Mouse (Mus musculus) bone marrow macrophage, adult 2 months (primary cell): ENCODE results near the gene Ssh3.

Experiments
- CTCF ChIP-seq: IDR thresholded peaks from 2 replicates; pipeline ENCODE4 v1.5.1; 2012; ENCODE audit warnings: low read depth, mild to moderate bottlenecking, low read length, moderate library complexity
- POLR2A ChIP-seq: IDR thresholded peaks from 2 replicates; pipeline ENCODE4 v1.6.1; 2012; ENCODE audit warnings: mild to moderate bottlenecking, low read depth, low read length, borderline replicate concordance

DNA sequence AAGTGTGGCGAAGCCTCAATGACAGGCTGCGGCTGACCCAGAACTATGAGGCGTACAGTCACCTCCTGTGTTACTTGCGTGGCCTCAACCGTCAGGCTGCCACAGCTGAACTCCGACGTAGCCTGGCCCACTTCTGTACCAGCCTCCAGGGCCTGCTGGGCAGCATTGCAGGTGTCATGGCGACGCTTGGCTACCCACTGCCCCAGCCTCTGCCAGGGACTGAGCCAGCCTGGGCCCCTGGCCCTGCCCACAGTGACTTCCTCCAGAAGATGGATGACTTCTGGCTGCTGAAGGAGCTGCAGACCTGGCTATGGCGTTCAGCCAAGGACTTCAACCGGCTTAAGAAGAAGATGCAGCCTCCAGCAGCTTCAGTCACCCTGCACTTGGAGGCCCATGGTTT, 46.8 kb downstream of the Ssh3 start:
- TF ChIP-seq POLR2A (no peak), CTCF (no peak)
